Mouse (Mus musculus) heart, postnatal 4 days (tissue): ENCODE measurements around the gene Cracr2b. TPM values are rescaled to one million over a fixed set of nuclear protein-coding genes. Genes with fewer than 3 reads are reported as not detected.

Experiments used
- DNase-seq: peaks from one replicate; pipeline ENCODE4 v3.0.0; 2021
- total RNA-seq, 2 experiments: library from RNA; stranded (reverse); gene quantifications; 2 replicates each; pipeline ENCODE4 v1.2.3; 2021

Gene Cracr2b
- 10 to 100 TPM; 17.6 to 20.1 TPM for total RNA-seq

GRCm38 (mm10) chr7:141460391-141461113, at the start of gene Cracr2b:
Gene Cracr2b, plus strand, starts transcription at chr7:141461094.
- no peak for DNase-seq

- DNase-seq, result no peak
These were observed 49.2 kb upstream of the Cracr2b start for GRCm38 (mm10) chr7:141411667-141412066.

- DNase-seq, result no peak
These were observed 47.6 kb upstream of the Cracr2b start for GRCm38 (mm10) chr7:141413331-141413730.

- peak; percentile 100 for DNase-seq
These were observed 46.9 kb upstream of the Cracr2b start, which contains the start of gene Gatd1 for GRCm38 (mm10) chr7:141413809-141414584. Gene Gatd1, minus strand, starts transcription at chr7:141414136.

GRCm38 (mm10) chr7:141416144-141416841, 44.6 kb upstream of the Cracr2b start:
- DNase-seq, result no peak

- no peak for DNase-seq
These were observed 42.9 kb upstream of the Cracr2b start for GRCm38 (mm10) chr7:141417731-141418681.

GRCm38 (mm10) chr7:141418970-141419369, 41.9 kb upstream of the Cracr2b start:
- DNase-seq, result no peak

- no peak for DNase-seq
These were observed 40.7 kb upstream of the Cracr2b start for GRCm38 (mm10) chr7:141420030-141420702.

- no peak for DNase-seq
These were observed 37.1 kb upstream of the Cracr2b start for GRCm38 (mm10) chr7:141423811-141424210.

GRCm38 (mm10) chr7:141426948-141427730, 33.8 kb upstream of the Cracr2b start:
- no peak for DNase-seq

GRCm38 (mm10) chr7:141428701-141429100, 32.2 kb upstream of the Cracr2b start:
- DNase-seq, result no peak

- peak; percentile 50 for DNase-seq
These were observed 31.6 kb upstream of the Cracr2b start, which contains the start of gene Cend1 for GRCm38 (mm10) chr7:141429310-141429709. Gene Cend1, minus strand, starts transcription at chr7:141429491.

- DNase-seq, result peak; percentile 33
These were observed 30.9 kb upstream of the Cracr2b start for GRCm38 (mm10) chr7:141429840-141430584.

- DNase-seq, result no peak
These were observed 30.2 kb upstream of the Cracr2b start for GRCm38 (mm10) chr7:141430585-141431240.

GRCm38 (mm10) chr7:141431434-141432185, 29.3 kb upstream of the Cracr2b start:
- DNase-seq, result no peak

- DNase-seq, result peak; percentile 74
These were observed 28.7 kb upstream of the Cracr2b start for GRCm38 (mm10) chr7:141432186-141432611.

- DNase-seq, result peak; percentile 72
These were observed 28.0 kb upstream of the Cracr2b start for GRCm38 (mm10) chr7:141432741-141433516.
